Mouse (Mus musculus) midbrain, embryonic 10.5 days (tissue): Measurements from ENCODE around the gene Syne3. TPM values are rescaled to one million over a fixed set of nuclear protein-coding genes. Genes with fewer than 3 reads are reported as not detected.

Experiments used
- DNase-seq: peaks from one replicate; pipeline ENCODE4 v3.0.0-alpha.2; 2017; ENCODE audit warnings: low spot score
- H3K27ac ChIP-seq: fragments of 300-500 bp; sonication (generic); replicated peaks from 2 replicates; pipeline ENCODE4 v1.5.1; 2016; ENCODE audit warnings: mild to moderate bottlenecking
- H3K27me3 ChIP-seq: fragments of 300-500 bp; sonication (generic); 2 replicates; pipeline ENCODE4 v1.6.1; 2016; ENCODE audit warnings: low read depth, mild to moderate bottlenecking; ENCODE audit not compliant: poor library complexity, severe bottlenecking
- H3K36me3 ChIP-seq: fragments of 300-500 bp; sonication (generic); 2 replicates; pipeline ENCODE4 v1.6.1; 2016; ENCODE audit warnings: mild to moderate bottlenecking, moderate library complexity
- H3K4me1 ChIP-seq: fragments of 300-500 bp; sonication (generic); 2 replicates; pipeline ENCODE4 v1.6.1; 2016
- H3K4me3 ChIP-seq: fragments of 300-500 bp; sonication (generic); 2 replicates; pipeline ENCODE4 v1.5.1; 2016; ENCODE audit warnings: mild to moderate bottlenecking, moderate library complexity
- H3K9me3 ChIP-seq: fragments of 300-500 bp; sonication (generic); replicated peaks from 2 replicates; pipeline ENCODE4 v1.6.1; 2016; ENCODE audit warnings: mild to moderate bottlenecking
- WGBS: fragments of 180-500 bp; shearing (Covaris S2); methylation state at CpG from one replicate; pipeline ENCODE4 v1.1.7; 2016; 5-methylcytosine and 5-hydroxymethylcytosine counted together
- microRNA-seq: library from miRNA; unstranded; fragments of <30 nt; microRNA quantifications from one replicate; pipeline ENCODE4, GENCODE M21; 2017
- polyA plus RNA-seq: library from polyadenylated mRNA; unstranded; fragments of >200 nt; fragmentation: Nextera tagmentation; extraction: Ambion mirVana; gene quantifications from 2 replicates; pipeline ENCODE4 v1.2.1, GENCODE M21; 2016

Gene Syne3
- polyA plus RNA-seq, 1 experiment from 2014 or later: 0.14 TPM

- Histone ChIP-seq H3K36me3 (no peaks in the 10 kb centered on the region), H3K27me3 (no peaks in the 10 kb centered on the region; the same call in 1 of the 2 replicates), H3K4me3 (no peak overlapping the region), H3K4me1 (peaks cover 30% of the 10 kb centered on the region), H3K27ac (no peak overlapping the region), H3K9me3 (no peaks in the 10 kb centered on the region)
- WGBS: 91% methylated on average over 4 of the region's 4 CpGs
- no peak for DNase-seq
Observed at GRCm38 (mm10) chr12:104881518-104882060, 128.0 kb downstream of the Syne3 start.

- Histone ChIP-seq H3K4me3 (no peak overlapping the region), H3K36me3 (no peaks in the 10 kb centered on the region), H3K27ac (0 out of 2 replicates have a peak overlapping the region, but pooled peaks have one; percentile 18), H3K9me3 (no peaks in the 10 kb centered on the region), H3K27me3 (no peaks in the 10 kb centered on the region; the same call in 1 of the 2 replicates), H3K4me1 (peaks cover 42% of the 10 kb centered on the region)
- 81% methylated on average over 12 of the region's 12 CpGs for WGBS
- DNase-seq: no peak
Observed at GRCm38 (mm10) chr12:104880367-104880766, 129.2 kb downstream of the Syne3 start.

Small RNA genes lying within 50 kb of the gene (microRNA-seq; reads per million reads assigned to microRNA genes)
- gene Mir3069: 2.1 reads per million

Other genes with a start within 250 kb of the Syne3 start
- gene Clmn, start 144.7 kb downstream of the Syne3 start, polyA plus RNA-seq: 1.7 and 1.9 TPM in 2 replicates
- 217 and 246 TPM in 2 replicates for gene Glrx5, start 22.9 kb upstream of the Syne3 start, polyA plus RNA-seq
- gene Tcl1b2, start 136.2 kb upstream of the Syne3 start, polyA plus RNA-seq: not detected in 2 replicates
- not detected in 2 replicates for gene Tcl1b1, start 149.9 kb upstream of the Syne3 start, polyA plus RNA-seq
- not detected in 2 replicates for gene Tcl1b5, start 166.5 kb upstream of the Syne3 start, polyA plus RNA-seq
- not detected in 2 replicates for gene Tcl1b3, start 181.2 kb upstream of the Syne3 start, polyA plus RNA-seq
- gene Tcl1b4, start 192.1 kb upstream of the Syne3 start, polyA plus RNA-seq: not detected in 2 replicates
- gene Tcl1, start 213.0 kb upstream of the Syne3 start, polyA plus RNA-seq: not detected in 2 replicates